Mouse (Mus musculus): ENCODE data around the gene Cldn14.
"Not testable (repeated sequence)": the region's sequence is repeated elsewhere in the genome, so short reads cannot be mapped to it uniquely, and the experiment has no call there.

Gene Cldn14

GRCm38 (mm10) chr16:94006706-94007665 lies 1.7 kb downstream of the Cldn14 start:
- no peak for DNase-seq

GRCm38 (mm10) chr16:94003478-94003877 lies 5.2 kb downstream of the Cldn14 start:
- DNase-seq = no peak

GRCm38 (mm10) chr16:94001366-94001765 lies 7.3 kb downstream of the Cldn14 start:
- DNase-seq = no peak

- DNase-seq = no peak
These were observed 9.7 kb downstream of the Cldn14 start for GRCm38 (mm10) chr16:93998895-93999294.

- DNase-seq = no peak
These were observed 25.1 kb downstream of the Cldn14 start for GRCm38 (mm10) chr16:93983576-93983975.

GRCm38 (mm10) chr16:93982341-93982740 lies 26.3 kb downstream of the Cldn14 start:
- DNase-seq = no peak

- DNase-seq = no peak
These were observed 27.3 kb downstream of the Cldn14 start for GRCm38 (mm10) chr16:93981190-93981841.

- not testable (repeated sequence) for DNase-seq
These were observed 28.3 kb downstream of the Cldn14 start for GRCm38 (mm10) chr16:93980338-93980737.

- no peak for DNase-seq
These were observed 29.3 kb downstream of the Cldn14 start for GRCm38 (mm10) chr16:93979316-93979715.

- DNase-seq = no peak
These were observed 31.1 kb downstream of the Cldn14 start for GRCm38 (mm10) chr16:93977587-93977986.

- peak; percentile 36 for DNase-seq
These were observed 31.7 kb downstream of the Cldn14 start for GRCm38 (mm10) chr16:93976907-93977306.

- DNase-seq = no peak
These were observed 33.2 kb downstream of the Cldn14 start for GRCm38 (mm10) chr16:93975430-93975829.

GRCm38 (mm10) chr16:93974278-93974677 lies 34.4 kb downstream of the Cldn14 start:
- no peak for DNase-seq

GRCm38 (mm10) chr16:93973554-93973953 lies 35.1 kb downstream of the Cldn14 start:
- DNase-seq = peak; percentile 61

- DNase-seq = peak; percentile 42
These were observed 35.5 kb downstream of the Cldn14 start for GRCm38 (mm10) chr16:93973123-93973522.

- no peak for DNase-seq
These were observed 37.6 kb downstream of the Cldn14 start for GRCm38 (mm10) chr16:93971046-93971445.

- DNase-seq = no peak
These were observed 40.7 kb downstream of the Cldn14 start for GRCm38 (mm10) chr16:93967893-93968292.

- DNase-seq = no peak
These were observed 46.4 kb downstream of the Cldn14 start for GRCm38 (mm10) chr16:93962283-93962682.

- DNase-seq = no peak
These were observed 47.5 kb downstream of the Cldn14 start for GRCm38 (mm10) chr16:93961099-93961646.

- DNase-seq = no peak
These were observed 48.1 kb downstream of the Cldn14 start for GRCm38 (mm10) chr16:93960495-93960894.

GRCm38 (mm10) chr16:93957402-93957801 lies 51.2 kb downstream of the Cldn14 start:
- peak; percentile 32 for DNase-seq

GRCm38 (mm10) chr16:93956986-93957385 lies 51.7 kb downstream of the Cldn14 start:
- no peak for DNase-seq

GRCm38 (mm10) chr16:93947396-93947795 lies 61.2 kb downstream of the Cldn14 start:
- no peak for DNase-seq

GRCm38 (mm10) chr16:93944301-93944700 lies 64.3 kb downstream of the Cldn14 start:
- DNase-seq = no peak

Measured in retina, postnatal 1 day (tissue).